Comparison of ENCODE assay signal across 12 mouse cellular contexts in the genomic region with DNA sequence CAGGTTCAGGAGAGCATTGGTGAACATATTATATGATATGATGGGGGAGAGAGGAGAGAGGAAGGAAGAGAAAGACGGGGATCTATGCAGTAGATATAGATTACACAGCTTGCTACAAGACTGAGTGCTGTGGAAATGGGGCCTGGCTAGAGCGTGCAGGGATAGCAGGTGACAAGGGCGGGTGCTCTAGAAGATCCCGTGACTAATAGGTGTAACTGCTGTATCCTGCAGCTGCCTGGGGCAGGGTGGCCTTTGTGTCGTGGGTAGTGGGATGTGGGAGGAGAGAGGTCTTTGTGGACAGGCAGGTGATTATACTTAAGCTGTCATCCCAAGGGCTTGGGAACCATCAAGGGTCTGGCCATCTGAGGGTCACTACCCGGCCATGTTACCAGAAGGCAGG. TPM values are rescaled to one million over a fixed set of nuclear protein-coding genes. Genes with fewer than 3 reads are reported as not detected.
DNase-seq lines count a peak whose midpoint lies in the region; ATAC-seq lines count a peak whose summit lies in the region.
"Had no signal": no experiment of that assay in that cellular context is flagged by ENCODE, and none has a peak within 500 bp of the region (broad histone marks: within the 10 kb centered on the region; RNA-seq: fewer than 3 reads in every experiment).

No protein-coding gene starts in this region.

- H3K36me3 ChIP-seq in heart, embryonic 16.5 days (ENCODE audit: control insufficient read depth, insufficient read depth): no peaks in the 10 kb centered on the region
- no peaks in the 10 kb centered on the region for H3K36me3 ChIP-seq in neural tube, embryonic 13.5 days
- no peaks in the 10 kb centered on the region for H3K36me3 ChIP-seq in limb, embryonic 15.5 days
- H3K36me3 ChIP-seq: forebrain, embryonic 15.5 days; lung, embryonic 15.5 days; midbrain, embryonic 15.5 days had no signal

- H3K4me2 ChIP-seq in heart, embryonic 16.5 days (ENCODE audit: low read depth, low read length): no peak overlapping the region
- no peak overlapping the region for H3K4me2 ChIP-seq in neural tube, embryonic 13.5 days
- H3K4me2 ChIP-seq in limb, embryonic 15.5 days: no peak overlapping the region
- H3K4me2 ChIP-seq: forebrain, embryonic 15.5 days; midbrain, embryonic 15.5 days had no signal

- peak overlapping the region; percentile 83 for H3K27ac ChIP-seq in heart, embryonic 16.5 days (ENCODE audit: low read length)
- H3K27ac ChIP-seq in neural tube, embryonic 13.5 days (replicated peaks): no peak overlapping the region
- H3K27ac ChIP-seq in limb, embryonic 15.5 days: peak overlapping the region; percentile 73
- H3K27ac ChIP-seq: forebrain, embryonic 15.5 days; midbrain, embryonic 15.5 days had no signal

- WGBS in heart, embryonic 16.5 days: 74% methylated on average over 6 of the region's 6 CpGs
- 62% methylated on average over 6 of the region's 6 CpGs for WGBS in neural tube, embryonic 13.5 days
- 75% methylated on average over 6 of the region's 6 CpGs for WGBS in limb, embryonic 15.5 days

- H3K9ac ChIP-seq in heart, embryonic 16.5 days (ENCODE audit: low read length): no peak overlapping the region
- 0 out of 2 replicates have a peak overlapping the region, but pooled peaks have one; percentile 26 for H3K9ac ChIP-seq in neural tube, embryonic 13.5 days
- H3K9ac ChIP-seq in limb, embryonic 15.5 days: no peak overlapping the region
- H3K9ac ChIP-seq: forebrain, embryonic 15.5 days; lung, embryonic 15.5 days; midbrain, embryonic 15.5 days had no signal

- no peak for DNase-seq in heart, adult 8-10 months (ENCODE audit: low spot score)
- DNase-seq in neural tube, embryonic 10.5 days (ENCODE audit: extremely low spot score, low spot score): no peak
- DNase-seq in ovary, postnatal 36 days (ENCODE audit: low spot score): no peak
- no peak for DNase-seq in urinary bladder, adult 2 months (ENCODE audit: low spot score)
- DNase-seq: embryo, embryonic 11 days had no signal

- H3K9me3 ChIP-seq in heart, embryonic 16.5 days (replicated peaks; ENCODE audit: control insufficient read depth, low read length): no peaks in the 10 kb centered on the region
- no peaks in the 10 kb centered on the region for H3K9me3 ChIP-seq in neural tube, embryonic 13.5 days
- no peaks in the 10 kb centered on the region for H3K9me3 ChIP-seq in limb, embryonic 15.5 days
- H3K9me3 ChIP-seq: forebrain, embryonic 15.5 days; lung, embryonic 15.5 days; midbrain, embryonic 15.5 days had no signal

- peaks cover 32% of the 10 kb centered on the region for H3K4me1 ChIP-seq in heart, embryonic 16.5 days (ENCODE audit: control insufficient read depth, insufficient read depth, low read length)
- peaks cover 23% of the 10 kb centered on the region for H3K4me1 ChIP-seq in neural tube, embryonic 13.5 days (replicated peaks)
- peaks cover 29% of the 10 kb centered on the region for H3K4me1 ChIP-seq in limb, embryonic 15.5 days
- H3K4me1 ChIP-seq: midbrain, embryonic 15.5 days had no signal

- ATAC-seq in heart, embryonic 16.5 days (replicated peaks; ENCODE audit: extremely low read depth, insufficient read depth, low FRiP score): no peak
- ATAC-seq in neural tube, embryonic 13.5 days (ENCODE audit: low read depth): 0 out of 2 replicates have a peak, but pooled peaks have one; percentile 17
- no peak for ATAC-seq in limb, embryonic 15.5 days (ENCODE audit: insufficient number of reproducible peaks, low FRiP score, low TSS enrichment, low read depth)
- ATAC-seq: forebrain, embryonic 15.5 days; midbrain, embryonic 15.5 days had no signal

- no peaks in the 10 kb centered on the region for H3K27me3 ChIP-seq in heart, embryonic 16.5 days (ENCODE audit: control insufficient read depth, insufficient read depth, low read length)
- no peaks in the 10 kb centered on the region for H3K27me3 ChIP-seq in neural tube, embryonic 13.5 days
- no peaks in the 10 kb centered on the region for H3K27me3 ChIP-seq in limb, embryonic 15.5 days
- H3K27me3 ChIP-seq: forebrain, embryonic 15.5 days; lung, embryonic 15.5 days; midbrain, embryonic 15.5 days had no signal

- H3K4me3 ChIP-seq in heart, embryonic 16.5 days (ENCODE audit: low read length): no peak overlapping the region
- no peak overlapping the region for H3K4me3 ChIP-seq in neural tube, embryonic 13.5 days
- H3K4me3 ChIP-seq in limb, embryonic 15.5 days: no peak overlapping the region
- H3K4me3 ChIP-seq: erythroblast, embryonic 14.5 days; forebrain, embryonic 15.5 days; lung, embryonic 15.5 days; midbrain, embryonic 15.5 days had no signal

RNA-seq across cellular contexts. Expression of a gene that starts 13.4 kb away (rescaled TPM):
- 125 and 134 TPM in 2 replicates for polyA plus RNA-seq in heart, embryonic 16.5 days (2015; fragmentation: Nextera tagmentation; extraction: Ambion mirVana)
- 10 to 100 TPM; 73.6 to 90.4 (median 83.5) TPM for total RNA-seq in heart, adult 8-10 months (2022)
- 593 and 603 TPM in 2 replicates for polyA plus RNA-seq in neural tube, embryonic 13.5 days (2015; fragmentation: Nextera tagmentation; extraction: Ambion mirVana)
- polyA plus RNA-seq in limb, embryonic 15.5 days (2015; fragmentation: Nextera tagmentation; extraction: Ambion mirVana): 107 and 121 TPM in 2 replicates
- 96.5 and 122 TPM in 2 replicates for polyA plus RNA-seq in urinary bladder, adult 2 months (2012; rRNA removed)

RNA-seq across cellular contexts. Expression of a gene that starts 32.2 kb away (rescaled TPM):
- polyA plus RNA-seq in heart, embryonic 16.5 days (2015; fragmentation: Nextera tagmentation; extraction: Ambion mirVana): 40.2 and 43.9 TPM in 2 replicates
- total RNA-seq in heart, adult 8-10 months (2022): 10 to 100 TPM; 33.7 to 37.7 (median 35.0) TPM
- polyA plus RNA-seq in neural tube, embryonic 13.5 days (2015; fragmentation: Nextera tagmentation; extraction: Ambion mirVana): 52.0 and 59.1 TPM in 2 replicates
- polyA plus RNA-seq in limb, embryonic 15.5 days (2015; fragmentation: Nextera tagmentation; extraction: Ambion mirVana): 48.4 and 51.2 TPM in 2 replicates
- 47.1 and 50.6 TPM in 2 replicates for polyA plus RNA-seq in urinary bladder, adult 2 months (2012; rRNA removed)

RNA-seq across cellular contexts. Expression of a gene that starts 32.2 kb away (rescaled TPM):
- polyA plus RNA-seq in heart, embryonic 16.5 days (2015; fragmentation: Nextera tagmentation; extraction: Ambion mirVana): 40.9 and 42.9 TPM in 2 replicates
- total RNA-seq in heart, adult 8-10 months (2022): 10 to 100 TPM; 18.9 to 20.1 (median 19.6) TPM
- 57.6 and 66.2 TPM in 2 replicates for polyA plus RNA-seq in neural tube, embryonic 13.5 days (2015; fragmentation: Nextera tagmentation; extraction: Ambion mirVana)
- 69.4 and 71.2 TPM in 2 replicates for polyA plus RNA-seq in limb, embryonic 15.5 days (2015; fragmentation: Nextera tagmentation; extraction: Ambion mirVana)
- 30.4 and 32.8 TPM in 2 replicates for polyA plus RNA-seq in urinary bladder, adult 2 months (2012; rRNA removed)
